Mouse (Mus musculus): ENCODE results near the gene Cyfip1.

The Cyfip1 gene

DNA sequence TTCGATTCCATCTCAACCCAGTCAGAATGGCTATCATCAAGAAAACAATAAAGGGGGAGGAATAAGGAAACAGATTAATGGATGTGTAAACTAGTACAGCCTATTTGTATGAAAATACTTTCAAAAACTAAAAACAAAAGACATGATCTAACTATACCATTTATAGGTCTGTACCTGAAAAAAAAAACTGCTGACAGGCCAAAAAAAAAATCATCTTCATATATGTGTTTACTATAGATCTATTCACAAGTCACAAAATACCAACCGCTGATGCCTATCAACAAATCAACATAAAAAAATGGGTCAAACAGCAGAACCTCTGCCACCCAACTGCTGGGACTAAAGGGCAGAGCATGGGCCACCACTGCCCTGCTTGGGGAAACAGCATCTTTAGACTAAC is 114.5 kb downstream of the Cyfip1 start:
- no peak for DNase-seq (ENCODE audit: inconsistent ontology term)

DNA sequence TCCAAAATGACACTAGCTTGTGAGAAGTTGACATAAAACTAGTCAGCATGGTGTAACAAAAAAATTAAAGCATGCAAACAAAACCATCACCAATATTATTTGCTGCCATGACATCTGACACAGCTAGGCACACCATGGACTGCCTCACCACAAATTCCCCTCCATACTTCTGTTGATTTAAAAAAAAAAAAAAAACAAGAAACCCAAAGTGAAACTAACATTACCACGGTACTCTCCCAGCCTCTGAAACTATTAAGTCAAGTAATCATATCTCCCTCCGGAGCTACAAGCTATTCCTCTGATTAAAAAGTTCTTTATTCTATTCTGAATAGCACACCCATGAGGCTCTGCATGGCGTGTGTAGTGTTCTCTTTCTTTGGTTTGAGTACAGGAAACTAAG is 115.6 kb downstream of the Cyfip1 start:
- no peak for DNase-seq (ENCODE audit: inconsistent ontology term)

DNA sequence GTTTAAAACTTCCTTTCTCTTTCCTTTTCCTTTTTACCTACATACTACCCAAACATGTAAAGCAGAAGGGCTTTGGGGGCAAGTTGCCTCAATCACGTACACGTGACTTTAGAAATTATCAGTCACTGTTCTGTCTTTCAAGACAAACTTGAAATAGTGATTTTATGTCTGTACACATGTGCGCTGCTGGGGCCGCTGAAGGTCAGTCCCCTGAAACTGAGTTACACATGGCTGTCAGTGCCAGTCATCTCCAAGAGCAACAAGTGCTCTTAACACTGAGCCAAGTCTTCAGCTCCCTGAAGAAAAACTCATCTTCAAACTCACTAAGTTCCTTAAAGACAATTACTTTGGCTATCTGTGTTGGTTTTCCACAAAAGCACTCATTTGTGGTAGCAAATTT is 116.4 kb downstream of the Cyfip1 start:
- DNase-seq (ENCODE audit: inconsistent ontology term), result no peak

DNA sequence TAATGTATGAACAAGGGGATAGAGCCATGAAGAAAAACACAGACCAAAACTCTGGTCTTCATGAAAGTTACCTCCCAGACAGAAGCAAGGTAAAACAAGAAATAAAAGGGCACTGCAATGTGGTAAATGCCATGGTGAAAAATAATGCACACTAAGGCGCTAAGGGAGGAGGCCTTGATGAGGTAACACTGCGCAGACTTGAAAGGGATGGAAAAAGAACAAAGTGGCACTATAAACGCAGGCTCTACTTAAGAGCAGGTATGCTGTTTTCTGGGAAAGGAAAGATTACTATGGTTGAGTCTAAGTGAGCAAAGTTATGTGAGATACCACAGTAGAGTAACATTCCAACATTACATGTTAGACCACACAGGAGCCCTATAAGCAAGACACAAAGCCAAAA is 118.3 kb downstream of the Cyfip1 start:
- no peak for DNase-seq (ENCODE audit: inconsistent ontology term)

DNA sequence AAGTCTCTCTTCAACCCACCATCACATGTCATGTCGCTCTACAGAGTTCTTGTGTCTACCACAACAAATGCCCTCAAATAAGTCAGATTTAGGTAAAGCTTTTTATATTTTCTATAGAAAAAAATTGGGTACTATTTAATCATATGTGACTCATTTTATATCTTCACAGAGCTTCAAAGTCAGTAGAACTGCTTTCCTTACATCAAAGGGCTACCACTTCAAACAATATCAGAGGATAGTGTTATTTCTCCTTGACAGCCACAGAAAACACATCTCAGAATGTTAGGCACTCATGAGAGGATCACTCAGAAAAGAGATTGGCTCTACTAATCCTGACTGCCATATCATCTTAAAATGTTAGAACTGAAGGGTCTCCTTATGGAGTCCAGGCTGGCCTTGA is 119.0 kb downstream of the Cyfip1 start:
- DNase-seq (ENCODE audit: inconsistent ontology term), result no peak

DNA sequence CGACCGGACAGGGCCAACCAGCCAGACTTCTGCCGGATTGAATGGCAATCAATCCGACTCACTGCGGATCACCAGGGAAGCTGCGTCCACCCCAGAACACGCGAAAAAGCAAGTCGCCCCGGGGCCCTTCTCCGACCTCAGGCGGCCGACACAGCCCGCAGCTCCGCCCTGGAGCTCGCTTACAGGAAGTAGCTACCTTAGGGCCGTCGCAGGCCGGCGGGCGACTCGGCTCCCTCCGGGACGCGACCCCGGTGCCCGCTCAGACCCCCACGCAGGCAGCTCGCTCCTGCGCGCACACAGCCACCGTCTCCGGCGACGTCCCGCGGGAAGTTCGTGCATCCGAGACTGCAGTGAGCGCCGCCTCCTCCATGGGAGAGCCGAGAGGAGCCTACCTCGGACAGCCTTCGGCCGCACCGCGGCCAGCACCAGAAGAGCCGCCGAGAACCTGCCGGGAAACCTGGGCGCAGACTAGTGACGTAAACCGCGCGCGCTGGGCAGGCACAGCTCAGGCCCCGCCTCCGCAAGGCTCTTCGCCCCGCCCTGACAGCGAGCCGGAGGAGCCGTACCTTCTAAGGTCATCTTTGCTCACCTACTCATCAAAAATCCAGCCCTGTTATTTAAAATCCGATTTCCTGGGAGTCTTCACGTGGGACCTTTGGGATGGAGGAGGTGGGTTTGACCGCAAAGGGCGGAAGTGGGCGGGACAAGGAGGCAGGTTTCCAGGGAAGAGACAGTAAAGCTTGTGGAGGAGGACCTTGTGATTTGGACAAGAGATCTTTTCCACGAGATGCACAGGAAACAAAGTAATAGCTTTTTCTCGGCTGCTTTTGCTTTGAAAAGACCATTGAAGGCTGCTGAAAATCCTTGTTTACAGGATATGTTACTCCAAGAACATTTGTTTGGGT is 120.7 kb downstream of the Cyfip1 start, which contains the start of gene Nipa2:
Gene Nipa2, minus strand, starts transcription at position 473 of the 905 bp plus-strand sequence.
- peak; percentile 94 for DNase-seq (ENCODE audit: inconsistent ontology term)

DNA sequence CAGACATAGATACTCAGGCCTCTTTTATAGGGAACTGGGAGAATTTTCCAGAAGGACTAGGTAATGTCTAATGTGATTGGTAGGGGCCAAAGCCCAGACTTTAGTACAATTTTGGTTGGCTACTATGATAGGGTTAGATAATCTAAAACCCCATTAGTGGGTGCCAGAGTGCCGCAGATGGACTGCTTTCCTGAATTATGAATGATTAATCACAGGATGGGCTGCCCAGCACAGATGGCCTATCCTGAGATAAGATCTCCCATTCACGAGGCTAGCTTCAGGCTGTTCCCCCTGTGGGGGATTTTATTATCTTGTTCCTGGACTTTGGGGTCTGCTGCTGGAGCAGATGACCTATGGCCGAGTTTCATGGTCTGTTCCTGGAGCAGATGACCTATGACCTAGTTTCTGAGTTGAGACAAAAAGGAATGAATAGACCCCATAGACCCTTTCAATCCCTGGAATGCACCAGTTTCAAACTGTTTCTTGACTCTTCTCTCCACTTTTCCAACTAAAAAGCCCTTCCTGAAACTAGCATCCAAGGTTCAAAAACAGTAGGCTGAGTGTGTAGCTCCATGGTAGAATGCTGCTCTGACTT is 125.4 kb downstream of the Cyfip1 start:
- DNase-seq (ENCODE audit: inconsistent ontology term), result no peak

DNA sequence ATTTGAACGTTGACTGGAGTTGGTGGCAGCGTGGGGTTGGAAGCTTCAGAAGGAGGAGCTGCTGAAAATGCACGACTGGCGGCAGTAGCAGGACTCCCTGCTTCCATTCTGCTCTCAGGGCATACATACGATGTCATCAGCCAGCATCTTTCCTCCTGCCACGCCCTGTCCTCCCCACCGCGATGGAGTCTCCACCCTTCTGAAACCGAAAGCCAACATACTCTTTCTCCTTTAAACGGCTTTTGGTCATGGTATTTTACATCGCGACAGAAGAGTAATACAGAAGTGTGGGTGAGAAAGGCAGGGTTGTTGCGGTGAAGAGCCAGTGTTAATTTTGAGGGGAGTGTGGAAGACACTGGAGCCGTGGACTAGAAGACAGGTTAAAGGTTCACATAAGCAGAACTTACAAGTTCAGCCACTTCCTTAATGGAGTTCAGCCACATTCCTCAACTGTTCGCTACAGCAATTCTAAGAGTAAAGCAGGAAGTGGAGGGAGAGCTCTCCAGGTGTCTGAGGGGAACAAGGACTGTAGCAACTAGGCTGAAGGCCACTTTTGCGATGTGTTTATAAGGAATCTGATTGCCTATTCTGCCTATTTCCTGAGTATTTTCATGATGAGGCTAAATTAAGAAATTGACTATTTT is 126.8 kb downstream of the Cyfip1 start:
- peak; percentile 31 for DNase-seq (ENCODE audit: inconsistent ontology term)

DNA sequence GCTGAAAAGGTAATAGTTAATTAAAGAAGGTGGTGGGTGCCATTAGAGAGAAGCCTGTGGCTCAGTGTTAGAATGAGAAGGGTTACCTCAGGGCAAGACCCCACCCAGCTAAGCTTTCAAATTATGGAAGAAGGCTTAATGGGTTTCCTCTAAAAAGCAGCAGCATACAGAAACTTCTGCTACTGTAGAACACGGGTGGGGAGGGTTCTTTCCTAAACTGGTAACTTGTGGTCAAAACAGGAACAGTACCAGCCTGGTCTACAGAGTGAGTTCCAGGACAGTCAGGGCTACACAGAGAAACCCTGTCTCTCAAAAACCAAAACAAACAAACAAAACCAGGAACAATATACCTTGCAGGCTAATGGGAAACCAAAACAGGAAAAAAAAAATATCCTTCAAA is 127.9 kb downstream of the Cyfip1 start:
- DNase-seq (ENCODE audit: inconsistent ontology term), result no peak

DNA sequence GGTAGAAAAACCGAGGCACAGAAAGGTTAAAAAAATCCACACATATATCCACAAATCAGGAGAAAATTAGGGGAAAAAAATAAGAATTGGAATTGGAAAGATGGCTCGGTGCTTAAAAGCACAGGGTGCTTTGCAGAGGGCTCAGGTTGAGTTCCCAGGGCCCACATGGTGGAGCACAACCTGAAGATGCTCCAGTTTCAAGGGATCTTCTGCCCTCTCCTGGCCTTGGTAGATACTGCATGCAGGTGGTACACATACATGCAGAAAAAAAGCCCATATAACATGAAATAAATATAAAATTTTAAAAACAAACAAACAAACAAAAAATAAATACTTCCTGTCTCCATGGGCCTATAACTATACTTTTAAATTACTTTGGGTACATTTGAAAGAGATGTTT is 132.9 kb downstream of the Cyfip1 start:
- no peak for DNase-seq (ENCODE audit: inconsistent ontology term)

DNA sequence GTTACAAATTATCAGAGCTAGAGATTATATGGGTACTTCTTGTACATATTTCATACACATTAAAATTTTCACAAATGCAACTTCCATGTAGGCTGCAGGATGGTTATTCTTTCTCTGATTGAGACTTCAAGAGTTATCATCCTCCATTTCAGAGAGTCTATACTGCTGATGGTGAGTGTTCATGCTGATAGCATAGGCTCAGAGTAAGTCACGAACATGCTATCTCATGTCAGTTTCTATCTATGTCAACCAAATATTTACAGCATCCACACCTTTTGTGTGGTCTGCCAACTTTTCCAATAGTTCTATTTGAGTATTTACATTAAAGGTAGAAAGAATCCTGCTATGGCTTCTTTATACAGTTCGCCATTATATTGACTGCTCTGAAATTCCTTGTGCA is 140.0 kb downstream of the Cyfip1 start:
- DNase-seq (ENCODE audit: inconsistent ontology term), result no peak

Data from Muller cell, postnatal 12 days (primary cell).